Mouse (Mus musculus) adrenal gland, postnatal 25 days (tissue): ENCODE measurements around the gene Acbd4. TPM values are rescaled to one million over a fixed set of nuclear protein-coding genes. Genes with fewer than 3 reads are reported as not detected.
A peak's percentile ranks its signal among the peaks of the same experiment; 100 is the strongest.

Experiments used
- DNase-seq: peaks from one replicate; pipeline ENCODE4 v3.0.0; 2021; ENCODE audit warnings: mixed read lengths
- total RNA-seq: library from RNA; stranded (reverse); gene quantifications from 2 replicates; pipeline ENCODE4 v1.2.3, GENCODE M21; 2021

The Acbd4 gene
- total RNA-seq, 1 experiment from 2014 or later: 129 TPM

GRCm38 (mm10) chr11:103093306-103093705, 8.2 kb upstream of the Acbd4 start:
- no peak for DNase-seq

- DNase-seq: peak; percentile 65
Measured at GRCm38 (mm10) chr11:103093862-103094833, 7.3 kb upstream of the Acbd4 start.

- no peak for DNase-seq
Measured at GRCm38 (mm10) chr11:103095107-103095670, 6.3 kb upstream of the Acbd4 start.

- no peak for DNase-seq
Measured at GRCm38 (mm10) chr11:103095801-103096200, 5.7 kb upstream of the Acbd4 start.

- no peak for DNase-seq
Measured at GRCm38 (mm10) chr11:103096979-103097894, 4.2 kb upstream of the Acbd4 start.

- DNase-seq: no peak
Measured at GRCm38 (mm10) chr11:103098531-103099190, 2.8 kb upstream of the Acbd4 start.

- no peak for DNase-seq
Measured at GRCm38 (mm10) chr11:103099352-103099940, 2.0 kb upstream of the Acbd4 start.

GRCm38 (mm10) chr11:103100361-103100760, 1.1 kb upstream of the Acbd4 start:
- DNase-seq: no peak

GRCm38 (mm10) chr11:103101866-103102501, 502 bp downstream of the Acbd4 start:
- DNase-seq: peak; percentile 81

- peak; percentile 98 for DNase-seq
Measured at GRCm38 (mm10) chr11:103102725-103103349, 1.4 kb downstream of the Acbd4 start.

- no peak for DNase-seq
Measured at GRCm38 (mm10) chr11:103103621-103104020, 2.1 kb downstream of the Acbd4 start.

GRCm38 (mm10) chr11:103104469-103104868, 3.0 kb downstream of the Acbd4 start:
- DNase-seq: no peak

- DNase-seq: no peak
Measured at GRCm38 (mm10) chr11:103105180-103105725, 3.8 kb downstream of the Acbd4 start.

GRCm38 (mm10) chr11:103105810-103106209, 4.3 kb downstream of the Acbd4 start:
- no peak for DNase-seq

- no peak for DNase-seq
Measured at GRCm38 (mm10) chr11:103106386-103106785, 4.9 kb downstream of the Acbd4 start.

GRCm38 (mm10) chr11:103111301-103111700, 9.8 kb downstream of the Acbd4 start:
- DNase-seq: no peak

GRCm38 (mm10) chr11:103111881-103112551, 10.5 kb downstream of the Acbd4 start:
- peak; percentile 78 for DNase-seq

GRCm38 (mm10) chr11:103112552-103112912, 11.1 kb downstream of the Acbd4 start:
- DNase-seq: no peak

- DNase-seq: no peak
Measured at GRCm38 (mm10) chr11:103113005-103113404, 11.5 kb downstream of the Acbd4 start.

GRCm38 (mm10) chr11:103113771-103114170, 12.3 kb downstream of the Acbd4 start:
- no peak for DNase-seq
